Mouse (Mus musculus): ENCODE results near the gene Ccdc9. TPM values are rescaled to one million over a fixed set of nuclear protein-coding genes. Genes with fewer than 3 reads are reported as not detected.

Ccdc9 gene
- polyA plus RNA-seq, 1 experiment = 52.2 TPM

- H3K79me2 ChIP-seq (ENCODE audit: control insufficient read depth, insufficient read depth) = no peaks in the 10 kb centered on the region
- TF ChIP-seq CTCF (IDR thresholded peaks at IDR 0.05; ENCODE audit: control insufficient read depth, insufficient read depth, insufficient read length) (no peak), MYOD1 (IDR thresholded peaks at IDR 0.05; ENCODE audit: control insufficient read depth, insufficient read length, low read depth) (no peak), CEBPB (IDR thresholded peaks at IDR 0.05; ENCODE audit: low read depth) (no peak), MYOG (IDR thresholded peaks at IDR 0.05; ENCODE audit: control insufficient read depth, extremely low read depth, insufficient read length) (no peak), FOSL1 (IDR thresholded peaks at IDR 0.05; ENCODE audit: insufficient read depth, low read length, poor library complexity, severe bottlenecking) (no peak), MAX (IDR thresholded peaks at IDR 0.05) (no peak), USF1 (IDR thresholded peaks at IDR 0.05; ENCODE audit: low read depth) (no peak)
- peak overlapping the region; percentile 21 for H3ac ChIP-seq (ENCODE audit: control insufficient read depth, insufficient read length, low read depth)
- no peaks in the 10 kb centered on the region for H3K27me3 ChIP-seq (ENCODE audit: control insufficient read depth, insufficient read depth, insufficient read length)
- H3K79me3 ChIP-seq (ENCODE audit: low read depth) = no peaks in the 10 kb centered on the region
- H3K4me3 ChIP-seq (ENCODE audit: insufficient read depth, poor library complexity, severe bottlenecking) = no peak overlapping the region
- no peaks in the 10 kb centered on the region for H3K36me3 ChIP-seq (ENCODE audit: control insufficient read depth, insufficient read depth)
Observed at GRCm38 (mm10) chr7:16299419-16300035, 12.9 kb upstream of the Ccdc9 start.

- no peak for TF ChIP-seq CEBPB (IDR thresholded peaks at IDR 0.05; ENCODE audit: low read depth)
- Histone ChIP-seq H3ac (ENCODE audit: control insufficient read depth, insufficient read length, low read depth) (no peak overlapping the region), H3K79me3 (ENCODE audit: low read depth) (no peaks in the 10 kb centered on the region), H3K27me3 (ENCODE audit: control insufficient read depth, insufficient read depth, insufficient read length) (no peaks in the 10 kb centered on the region), H3K4me3 (ENCODE audit: insufficient read depth, poor library complexity, severe bottlenecking) (no peak overlapping the region), H3K79me2 (ENCODE audit: control insufficient read depth, insufficient read depth) (no peaks in the 10 kb centered on the region), H3K36me3 (ENCODE audit: control insufficient read depth, insufficient read depth) (no peaks in the 10 kb centered on the region)
Observed at GRCm38 (mm10) chr7:16298927-16299326, 12.3 kb upstream of the Ccdc9 start.

- H3K79me3 ChIP-seq (ENCODE audit: low read depth) = no peaks in the 10 kb centered on the region
- TF ChIP-seq USF1 (IDR thresholded peaks at IDR 0.05; ENCODE audit: low read depth) (no peak), CEBPB (IDR thresholded peaks at IDR 0.05; ENCODE audit: low read depth) (no peak)
- no peaks in the 10 kb centered on the region for H3K79me2 ChIP-seq (ENCODE audit: control insufficient read depth, insufficient read depth)
- no peak overlapping the region for H3K4me3 ChIP-seq (ENCODE audit: insufficient read depth, poor library complexity, severe bottlenecking)
- no peaks in the 10 kb centered on the region for H3K27me3 ChIP-seq (ENCODE audit: control insufficient read depth, insufficient read depth, insufficient read length)
- H3K36me3 ChIP-seq (ENCODE audit: control insufficient read depth, insufficient read depth) = no peaks in the 10 kb centered on the region
- no peak overlapping the region for H3ac ChIP-seq (ENCODE audit: control insufficient read depth, insufficient read length, low read depth)
Observed at GRCm38 (mm10) chr7:16297616-16298015, 11.0 kb upstream of the Ccdc9 start.

- TF ChIP-seq MAX (IDR thresholded peaks at IDR 0.05) (peak; percentile 78), FOSL1 (IDR thresholded peaks at IDR 0.05; ENCODE audit: insufficient read depth, low read length, poor library complexity, severe bottlenecking) (no peak)
- H3K27me3 ChIP-seq (ENCODE audit: control insufficient read depth, insufficient read depth, insufficient read length) = no peaks in the 10 kb centered on the region
- no peak overlapping the region for H3ac ChIP-seq (ENCODE audit: control insufficient read depth, insufficient read length, low read depth)
- no peak overlapping the region for H3K4me3 ChIP-seq (ENCODE audit: insufficient read depth, poor library complexity, severe bottlenecking)
- no peaks in the 10 kb centered on the region for H3K79me2 ChIP-seq (ENCODE audit: control insufficient read depth, insufficient read depth)
- no peaks in the 10 kb centered on the region for H3K36me3 ChIP-seq (ENCODE audit: control insufficient read depth, insufficient read depth)
- H3K79me3 ChIP-seq (ENCODE audit: low read depth) = no peaks in the 10 kb centered on the region
Observed at GRCm38 (mm10) chr7:16296766-16297390, 10.3 kb upstream of the Ccdc9 start.

GRCm38 (mm10) chr7:16296146-16296545 is 9.6 kb upstream of the Ccdc9 start:
- Histone ChIP-seq H3K4me3 (ENCODE audit: insufficient read depth, poor library complexity, severe bottlenecking) (no peak overlapping the region), H3K79me2 (ENCODE audit: control insufficient read depth, insufficient read depth) (no peaks in the 10 kb centered on the region), H3K36me3 (ENCODE audit: control insufficient read depth, insufficient read depth) (no peaks in the 10 kb centered on the region), H3K27me3 (ENCODE audit: control insufficient read depth, insufficient read depth, insufficient read length) (no peaks in the 10 kb centered on the region), H3ac (ENCODE audit: control insufficient read depth, insufficient read length, low read depth) (no peak overlapping the region), H3K79me3 (ENCODE audit: low read depth) (no peaks in the 10 kb centered on the region)
- TF ChIP-seq USF1 (IDR thresholded peaks at IDR 0.05; ENCODE audit: low read depth) = no peak
- no peak for TF ChIP-seq FOSL1 (IDR thresholded peaks at IDR 0.05; ENCODE audit: insufficient read depth, low read length, poor library complexity, severe bottlenecking)
- TF ChIP-seq MYOD1 (IDR thresholded peaks at IDR 0.05; ENCODE audit: control insufficient read depth, insufficient read length, low read depth) = no peak
- TF ChIP-seq CTCF (IDR thresholded peaks at IDR 0.05; ENCODE audit: control insufficient read depth, insufficient read depth, insufficient read length) = no peak
- no peak for TF ChIP-seq MAX (IDR thresholded peaks at IDR 0.05)
- no peak for TF ChIP-seq MYOG (IDR thresholded peaks at IDR 0.05; ENCODE audit: control insufficient read depth, extremely low read depth, insufficient read length)
- no peak for TF ChIP-seq CEBPB (IDR thresholded peaks at IDR 0.05; ENCODE audit: low read depth)

- Histone ChIP-seq H3ac (ENCODE audit: control insufficient read depth, insufficient read length, low read depth) (peak overlapping the region; percentile 46), H3K79me2 (ENCODE audit: control insufficient read depth, insufficient read depth) (no peaks in the 10 kb centered on the region), H3K36me3 (ENCODE audit: control insufficient read depth, insufficient read depth) (no peaks in the 10 kb centered on the region), H3K27me3 (ENCODE audit: control insufficient read depth, insufficient read depth, insufficient read length) (no peaks in the 10 kb centered on the region), H3K4me3 (ENCODE audit: insufficient read depth, poor library complexity, severe bottlenecking) (no peak overlapping the region), H3K79me3 (ENCODE audit: low read depth) (no peaks in the 10 kb centered on the region)
- TF ChIP-seq MYOD1 (IDR thresholded peaks at IDR 0.05; ENCODE audit: control insufficient read depth, insufficient read length, low read depth) (no peak), MYOG (IDR thresholded peaks at IDR 0.05; ENCODE audit: control insufficient read depth, extremely low read depth, insufficient read length) (no peak), CEBPB (IDR thresholded peaks at IDR 0.05; ENCODE audit: low read depth) (no peak), FOSL1 (IDR thresholded peaks at IDR 0.05; ENCODE audit: insufficient read depth, low read length, poor library complexity, severe bottlenecking) (no peak), MAX (IDR thresholded peaks at IDR 0.05) (no peak), USF1 (IDR thresholded peaks at IDR 0.05; ENCODE audit: low read depth) (no peak), CTCF (IDR thresholded peaks at IDR 0.05; ENCODE audit: control insufficient read depth, insufficient read depth, insufficient read length) (no peak)
Observed at GRCm38 (mm10) chr7:16295321-16295900, 8.8 kb upstream of the Ccdc9 start.
